Mouse (Mus musculus): Measurements from ENCODE around the gene Gfpt1. TPM values are rescaled to one million over a fixed set of nuclear protein-coding genes. Genes with fewer than 3 reads are reported as not detected.

Gene Gfpt1
- 17.4 and 18.8 TPM in 2 replicates for polyA plus RNA-seq (2014; fragmentation: Nextera tagmentation; extraction: Ambion mirVana)

DNA sequence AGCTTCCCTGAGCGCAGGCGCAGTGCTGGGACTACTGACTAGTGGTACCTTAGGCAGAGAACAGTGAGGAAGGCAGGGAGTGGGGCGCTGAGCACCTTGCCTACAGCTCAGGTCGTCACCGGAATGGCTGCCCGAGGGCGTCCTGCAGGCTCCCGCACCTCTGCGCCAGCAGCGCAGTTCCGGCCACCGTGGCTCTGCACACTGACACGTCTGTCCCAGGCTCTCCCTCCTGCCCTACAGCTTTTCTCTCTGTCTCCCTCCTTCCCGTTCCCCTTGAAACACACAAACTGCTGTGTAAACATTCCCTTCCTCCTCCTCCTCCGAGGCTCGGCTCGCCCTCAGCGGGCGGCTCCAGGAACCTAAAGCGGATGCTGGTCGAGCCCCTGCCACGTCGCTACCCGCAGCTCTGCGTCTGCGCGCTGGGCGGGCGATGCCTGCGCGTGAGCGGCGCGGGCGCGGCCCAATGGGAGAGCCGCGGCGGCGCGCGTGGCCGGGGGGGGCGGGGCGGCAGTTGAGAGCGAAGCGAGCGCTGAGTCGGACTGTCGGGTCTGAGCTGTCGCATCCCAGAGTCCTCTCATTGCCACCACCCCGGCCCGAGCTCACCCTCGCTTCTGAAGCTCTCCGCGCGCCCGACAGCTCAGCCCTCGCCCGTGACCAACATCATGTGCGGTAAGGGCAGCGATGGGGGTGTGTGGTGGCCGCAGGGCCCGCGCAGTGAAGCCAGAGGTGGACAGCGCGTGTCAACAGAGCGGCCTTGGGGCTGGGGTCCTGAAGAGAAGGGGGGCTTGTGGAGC lies at the start of gene Gfpt1:
Gene Gfpt1, plus strand, starts transcription at position 510 of the 794 bp plus-strand sequence.
- peak within 1 kb of the TSS; percentile 93 for H3K27ac ChIP-seq (ENCODE audit: low read depth, low read length)
- no peaks in the 10 kb centered on the region for H3K27me3 ChIP-seq (ENCODE audit: control insufficient read depth, insufficient read depth, low read length)
- no peaks in the 10 kb centered on the region for H3K36me3 ChIP-seq (ENCODE audit: control insufficient read depth, insufficient read depth, low read length)
- peak; percentile 96 for DNase-seq (ENCODE audit: low spot score)
- H3K4me2 ChIP-seq (ENCODE audit: low read depth, low read length, severe bottlenecking), result peak within 1 kb of the TSS; percentile 78
- WGBS, result under 1% methylated on average over 68 of the region's 68 CpGs
- H3K4me1 ChIP-seq (replicated peaks; ENCODE audit: control insufficient read depth, insufficient read depth, low read length), result peaks cover 3% of the 10 kb centered on the region; the same call in 1 of the 2 replicates
- H3K9me3 ChIP-seq (ENCODE audit: control insufficient read depth, low read length), result no peaks in the 10 kb centered on the region
- ATAC-seq (replicated peaks; ENCODE audit: low FRiP score), result peak; percentile 95
- H3K9ac ChIP-seq (ENCODE audit: low read length), result peak within 1 kb of the TSS; percentile 90
- H3K4me3 ChIP-seq (ENCODE audit: low read depth, low read length), result peak within 1 kb of the TSS; percentile 85

DNA sequence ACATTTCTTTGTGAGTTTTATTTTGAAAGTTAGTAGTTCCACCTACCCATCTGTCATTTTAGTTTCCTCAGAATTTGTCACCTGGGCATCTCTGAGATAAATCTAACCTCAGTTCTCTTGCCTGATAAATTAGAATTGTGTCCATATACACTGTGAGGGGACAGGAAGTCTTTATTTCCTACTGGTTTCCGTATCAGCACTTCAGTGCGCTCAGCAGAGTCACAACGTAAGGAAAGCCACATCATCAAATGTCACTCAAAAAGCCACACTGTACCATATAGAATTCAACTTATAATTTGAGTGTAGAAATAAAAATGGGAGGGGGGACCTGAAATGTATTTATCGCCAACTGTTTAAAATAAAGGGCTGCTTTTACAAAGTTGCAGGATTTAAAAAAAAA lies 48.4 kb upstream of the Gfpt1 start:
- H3K4me3 ChIP-seq (ENCODE audit: low read depth, low read length), result no peak overlapping the region
- peaks cover 7% of the 10 kb centered on the region; the same call in 1 of the 2 replicates for H3K36me3 ChIP-seq (ENCODE audit: control insufficient read depth, insufficient read depth, low read length)
- H3K27me3 ChIP-seq (ENCODE audit: control insufficient read depth, insufficient read depth, low read length), result no peaks in the 10 kb centered on the region
- 93% methylated on average over 4 of the region's 4 CpGs for WGBS
- H3K27ac ChIP-seq (ENCODE audit: low read depth, low read length), result no peak overlapping the region
- H3K9ac ChIP-seq (ENCODE audit: low read length), result no peak overlapping the region
- H3K9me3 ChIP-seq (ENCODE audit: control insufficient read depth, low read length), result no peaks in the 10 kb centered on the region
- no peaks in the 10 kb centered on the region for H3K4me1 ChIP-seq (replicated peaks; ENCODE audit: control insufficient read depth, insufficient read depth, low read length)
- DNase-seq (ENCODE audit: low spot score) (no peak), ATAC-seq (replicated peaks; ENCODE audit: low FRiP score) (no peak)
- H3K4me2 ChIP-seq (ENCODE audit: low read depth, low read length, severe bottlenecking), result no peak overlapping the region

DNA sequence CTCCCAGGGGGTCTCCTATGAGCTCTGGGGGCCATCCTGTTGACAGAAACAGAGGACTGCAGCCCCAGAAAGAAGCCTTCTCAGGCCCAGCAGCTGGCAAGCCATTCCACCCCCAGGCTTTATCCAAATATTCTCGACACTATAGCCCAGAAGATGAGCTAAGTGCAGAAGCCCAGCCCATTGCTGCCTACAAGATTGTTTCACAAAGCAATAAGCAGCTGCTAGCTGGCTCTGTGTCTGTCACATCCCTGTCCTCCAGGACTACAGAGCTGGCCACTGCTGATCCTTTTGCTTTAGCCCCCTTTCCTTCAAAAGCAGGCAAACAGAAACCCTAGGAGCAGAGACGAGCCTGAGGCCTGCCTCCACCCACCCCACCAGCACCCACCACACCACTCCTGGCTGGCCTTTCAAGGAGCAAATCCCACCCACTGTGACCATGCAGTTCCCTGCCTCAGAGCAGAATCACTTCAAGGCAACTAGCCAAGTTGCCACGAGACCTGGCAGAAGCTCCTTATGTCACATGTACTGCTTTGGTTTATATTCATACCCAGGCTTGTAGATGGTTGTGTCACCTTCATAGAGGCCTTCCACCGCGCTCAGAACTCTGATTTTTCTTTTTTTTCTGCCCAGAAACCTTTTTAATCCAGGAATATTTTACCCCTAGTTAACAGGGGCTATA lies 45.9 kb upstream of the Gfpt1 start:
- no peak for DNase-seq (ENCODE audit: low spot score)
- Histone ChIP-seq H3K27ac (ENCODE audit: low read depth, low read length) (no peak overlapping the region), H3K36me3 (ENCODE audit: control insufficient read depth, insufficient read depth, low read length) (peaks cover 7% of the 10 kb centered on the region; the same call in 1 of the 2 replicates), H3K9me3 (ENCODE audit: control insufficient read depth, low read length) (no peaks in the 10 kb centered on the region), H3K4me2 (ENCODE audit: low read depth, low read length, severe bottlenecking) (no peak overlapping the region), H3K27me3 (ENCODE audit: control insufficient read depth, insufficient read depth, low read length) (no peaks in the 10 kb centered on the region), H3K9ac (ENCODE audit: low read length) (no peak overlapping the region), H3K4me3 (ENCODE audit: low read depth, low read length) (no peak overlapping the region), H3K4me1 (replicated peaks; ENCODE audit: control insufficient read depth, insufficient read depth, low read length) (no peaks in the 10 kb centered on the region)
- WGBS, result 83% methylated on average over 5 of the region's 5 CpGs
- ATAC-seq (replicated peaks; ENCODE audit: low FRiP score), result no peak

DNA sequence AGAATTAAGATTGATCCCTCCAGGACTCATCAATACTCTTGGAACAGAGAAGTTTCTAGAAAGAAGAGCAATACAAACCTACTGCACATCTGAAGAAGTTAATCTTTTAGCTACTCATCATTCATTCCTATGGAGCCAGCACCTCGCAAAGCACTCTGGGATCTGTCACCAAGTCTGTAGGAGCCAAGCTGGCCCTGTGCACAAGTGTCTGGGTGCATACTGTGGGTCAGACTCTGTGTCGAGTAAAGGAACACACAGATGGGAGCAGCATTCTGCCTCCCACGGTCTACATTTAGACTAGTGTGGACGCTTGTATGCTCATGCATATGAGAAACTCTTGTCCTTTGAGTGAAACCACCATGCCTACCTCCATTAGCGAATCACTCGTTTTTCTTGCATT lies 45.3 kb upstream of the Gfpt1 start:
- ATAC-seq (replicated peaks; ENCODE audit: low FRiP score), result no peak
- H3K27me3 ChIP-seq (ENCODE audit: control insufficient read depth, insufficient read depth, low read length), result no peaks in the 10 kb centered on the region
- H3K4me1 ChIP-seq (replicated peaks; ENCODE audit: control insufficient read depth, insufficient read depth, low read length), result no peaks in the 10 kb centered on the region
- H3K27ac ChIP-seq (ENCODE audit: low read depth, low read length), result no peak overlapping the region
- peaks cover 7% of the 10 kb centered on the region; the same call in 1 of the 2 replicates for H3K36me3 ChIP-seq (ENCODE audit: control insufficient read depth, insufficient read depth, low read length)
- no peak overlapping the region for H3K9ac ChIP-seq (ENCODE audit: low read length)
- no peaks in the 10 kb centered on the region for H3K9me3 ChIP-seq (ENCODE audit: control insufficient read depth, low read length)
- WGBS, result 94% methylated on average over 6 of the region's 6 CpGs
- DNase-seq (ENCODE audit: low spot score), result no peak
- H3K4me3 ChIP-seq (ENCODE audit: low read depth, low read length), result no peak overlapping the region
- H3K4me2 ChIP-seq (ENCODE audit: low read depth, low read length, severe bottlenecking), result no peak overlapping the region

DNA sequence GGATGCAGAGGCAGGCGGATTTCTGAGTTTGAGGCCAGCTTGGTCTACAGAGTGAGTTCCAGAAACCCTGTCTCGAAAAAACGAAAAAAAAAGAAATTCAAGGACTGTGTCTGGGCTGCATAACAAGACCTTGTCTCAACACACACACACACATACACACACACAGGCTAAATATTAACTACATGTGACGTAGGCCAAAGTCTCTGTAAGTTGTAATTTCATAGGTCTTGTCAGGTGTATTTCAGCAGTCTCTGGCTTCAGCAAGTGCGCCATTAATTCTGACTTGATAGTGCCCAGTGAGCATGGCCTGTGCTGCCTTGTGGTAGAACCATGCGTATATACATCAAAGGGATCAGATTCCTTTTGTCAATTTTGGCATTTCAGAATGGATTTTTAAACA lies 40.7 kb upstream of the Gfpt1 start:
- Histone ChIP-seq H3K9me3 (ENCODE audit: control insufficient read depth, low read length) (no peaks in the 10 kb centered on the region), H3K4me3 (ENCODE audit: low read depth, low read length) (no peak overlapping the region), H3K27ac (ENCODE audit: low read depth, low read length) (no peak overlapping the region), H3K9ac (ENCODE audit: low read length) (no peak overlapping the region), H3K36me3 (ENCODE audit: control insufficient read depth, insufficient read depth, low read length) (peaks cover 2% of the 10 kb centered on the region; the same call in 1 of the 2 replicates), H3K4me2 (ENCODE audit: low read depth, low read length, severe bottlenecking) (no peak overlapping the region), H3K27me3 (ENCODE audit: control insufficient read depth, insufficient read depth, low read length) (no peaks in the 10 kb centered on the region), H3K4me1 (replicated peaks; ENCODE audit: control insufficient read depth, insufficient read depth, low read length) (no peaks in the 10 kb centered on the region)
- WGBS, result 93% methylated on average over 6 of the region's 6 CpGs
- DNase-seq (ENCODE audit: low spot score), result no peak
- no peak for ATAC-seq (replicated peaks; ENCODE audit: low FRiP score)

DNA sequence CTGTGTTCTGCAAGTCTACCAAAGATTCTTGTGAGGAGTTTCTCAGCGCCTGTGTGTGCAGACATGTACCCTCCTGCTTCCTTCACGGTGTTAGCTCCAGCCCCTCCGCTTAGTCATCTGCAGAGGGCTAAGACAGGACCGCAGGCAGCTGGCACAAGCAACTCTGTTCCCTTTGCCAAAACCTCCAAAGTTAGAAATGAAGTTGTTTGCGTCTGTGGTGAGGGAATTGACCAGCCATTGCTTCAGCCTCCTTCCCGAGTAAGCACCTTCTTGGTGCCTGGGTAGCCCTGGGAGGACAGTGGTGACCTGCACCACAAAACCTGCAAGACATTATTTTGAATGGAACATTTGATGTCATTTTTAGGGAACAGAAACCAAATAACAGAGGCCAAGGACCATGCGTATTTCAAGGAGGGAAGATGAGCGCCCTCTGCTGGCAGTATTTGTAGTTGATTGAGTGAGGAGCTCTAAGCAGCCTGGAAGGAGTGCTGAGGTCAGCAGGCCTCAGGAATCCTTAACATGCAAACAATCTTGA lies 40.1 kb upstream of the Gfpt1 start:
- 53% methylated on average over 8 of the region's 8 CpGs for WGBS
- Histone ChIP-seq H3K36me3 (ENCODE audit: control insufficient read depth, insufficient read depth, low read length) (no peaks in the 10 kb centered on the region; the same call in 1 of the 2 replicates), H3K27me3 (ENCODE audit: control insufficient read depth, insufficient read depth, low read length) (no peaks in the 10 kb centered on the region), H3K4me2 (ENCODE audit: low read depth, low read length, severe bottlenecking) (no peak overlapping the region), H3K27ac (ENCODE audit: low read depth, low read length) (no peak overlapping the region), H3K9me3 (ENCODE audit: control insufficient read depth, low read length) (no peaks in the 10 kb centered on the region), H3K4me1 (replicated peaks; ENCODE audit: control insufficient read depth, insufficient read depth, low read length) (no peaks in the 10 kb centered on the region), H3K9ac (ENCODE audit: low read length) (no peak overlapping the region), H3K4me3 (ENCODE audit: low read depth, low read length) (no peak overlapping the region)
- ATAC-seq (replicated peaks; ENCODE audit: low FRiP score) (no peak), DNase-seq (ENCODE audit: low spot score) (peak; percentile 85)

DNA sequence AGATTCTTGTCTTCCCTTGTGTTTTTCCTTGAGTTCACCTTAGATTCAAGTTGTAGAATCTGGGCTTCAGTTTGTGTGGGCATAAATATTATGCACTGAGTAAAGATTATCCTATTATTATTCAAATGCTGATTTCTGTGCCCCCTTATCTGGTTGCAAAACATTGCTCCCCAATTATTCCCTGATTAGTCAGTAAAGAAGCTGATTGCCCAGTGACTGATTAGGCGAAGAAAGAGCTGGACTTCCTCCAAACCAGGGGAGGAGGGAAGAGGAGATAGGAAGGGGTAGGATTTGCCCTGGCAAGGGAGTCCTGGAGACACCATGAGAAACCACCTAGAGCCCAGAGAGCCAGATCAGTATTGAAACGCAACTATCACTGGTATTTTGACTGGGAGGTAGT lies 38.5 kb upstream of the Gfpt1 start:
- 70% methylated on average over 2 of the region's 2 CpGs for WGBS

DNA sequence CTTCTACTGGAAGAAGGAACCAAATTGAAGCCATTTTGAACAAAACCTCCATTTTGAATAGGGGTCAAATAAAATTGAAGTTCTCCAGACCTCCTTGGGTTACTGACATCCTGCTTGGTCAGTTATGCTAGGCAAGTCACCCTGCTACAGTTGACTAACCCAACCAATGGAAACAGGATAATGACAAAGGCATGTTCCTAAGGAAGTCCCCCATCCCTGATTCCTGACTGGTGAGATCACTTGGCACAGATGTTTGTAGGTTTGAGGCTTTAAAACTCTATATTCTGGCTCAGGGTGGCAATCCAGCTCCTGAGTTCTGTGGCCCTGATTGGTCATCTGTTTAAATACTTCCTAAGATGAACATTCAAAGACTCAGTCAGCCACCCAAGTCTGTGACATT lies 37.1 kb upstream of the Gfpt1 start:
- no peaks in the 10 kb centered on the region for H3K36me3 ChIP-seq (ENCODE audit: control insufficient read depth, insufficient read depth, low read length)
- H3K27me3 ChIP-seq (ENCODE audit: control insufficient read depth, insufficient read depth, low read length), result no peaks in the 10 kb centered on the region
- no peak overlapping the region for H3K27ac ChIP-seq (ENCODE audit: low read depth, low read length)
- peaks cover 3% of the 10 kb centered on the region; the same call in 1 of the 2 replicates for H3K4me1 ChIP-seq (replicated peaks; ENCODE audit: control insufficient read depth, insufficient read depth, low read length)
- H3K9ac ChIP-seq (ENCODE audit: low read length), result no peak overlapping the region
- H3K4me2 ChIP-seq (ENCODE audit: low read depth, low read length, severe bottlenecking), result no peak overlapping the region
- H3K9me3 ChIP-seq (ENCODE audit: control insufficient read depth, low read length), result no peaks in the 10 kb centered on the region
- ATAC-seq (replicated peaks; ENCODE audit: low FRiP score) (no peak), DNase-seq (ENCODE audit: low spot score) (no peak)
- no peak overlapping the region for H3K4me3 ChIP-seq (ENCODE audit: low read depth, low read length)

More for the DNA sequence above, 38.5 kb upstream of the Gfpt1 start:
- no peak overlapping the region for H3K27ac ChIP-seq (ENCODE audit: low read depth, low read length)
- ATAC-seq (replicated peaks; ENCODE audit: low FRiP score), result no peak
- H3K36me3 ChIP-seq (ENCODE audit: control insufficient read depth, insufficient read depth, low read length), result no peaks in the 10 kb centered on the region
- no peak for DNase-seq (ENCODE audit: low spot score)
- no peaks in the 10 kb centered on the region for H3K9me3 ChIP-seq (ENCODE audit: control insufficient read depth, low read length)
- no peaks in the 10 kb centered on the region for H3K27me3 ChIP-seq (ENCODE audit: control insufficient read depth, insufficient read depth, low read length)
- H3K4me1 ChIP-seq (replicated peaks; ENCODE audit: control insufficient read depth, insufficient read depth, low read length), result no peaks in the 10 kb centered on the region
- H3K9ac ChIP-seq (ENCODE audit: low read length), result no peak overlapping the region
- H3K4me3 ChIP-seq (ENCODE audit: low read depth, low read length), result no peak overlapping the region
- no peak overlapping the region for H3K4me2 ChIP-seq (ENCODE audit: low read depth, low read length, severe bottlenecking)
